ENCODE assay signal across 12 mouse cellular contexts in the genomic region with DNA sequence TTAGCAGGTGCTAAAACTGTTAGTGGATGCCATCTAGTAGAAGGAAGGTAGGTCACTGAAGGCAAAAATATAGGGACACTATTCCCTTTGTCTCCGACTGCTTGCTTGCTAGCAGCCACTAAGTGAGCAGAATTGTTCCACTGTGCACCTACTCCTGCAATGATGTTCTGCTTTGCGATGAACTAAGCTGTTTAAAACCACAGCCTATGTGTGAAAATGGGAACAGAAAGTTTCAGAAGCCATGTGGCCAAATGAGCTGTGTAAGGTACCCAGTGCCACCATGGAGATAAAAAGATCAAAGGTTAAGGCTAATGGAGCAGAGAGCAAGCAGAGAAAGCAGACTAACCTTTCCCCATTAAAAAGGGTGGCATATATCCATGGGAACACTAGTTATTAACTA.
"Had no signal": no experiment of that assay in that cellular context is flagged by ENCODE, and none has a peak within 500 bp of the region (broad histone marks: within the 10 kb centered on the region; RNA-seq: fewer than 3 reads in every experiment).

No protein-coding gene starts in this region.

- ATAC-seq: midbrain, embryonic 16.5 days had no signal

- DNase-seq: kidney, postnatal 10 days; kidney, postnatal 36 days; layer of hippocampus, postnatal 36 days; liver, embryonic 13.5 days; lung, adult 2 months; lung, postnatal 14 days; lung, postnatal 4 days; retina, postnatal 1 day; right cerebral cortex, postnatal 25 days; spleen, adult 18-20 months; thymus, postnatal 25 days had no signal
